Mouse (Mus musculus) CH12.LX (cell line): ENCODE data around the gene Trim9. TPM values are rescaled to one million over a fixed set of nuclear protein-coding genes. Genes with fewer than 3 reads are reported as not detected.

ENCODE experiments used
- DNase-seq: peaks from one replicate; pipeline ENCODE4 v3.0.0-alpha.2; 2013; ENCODE audit errors: extremely low read depth
- H3K27ac ChIP-seq: 2 replicates; pipeline ENCODE4 v1.5.1; 2012; ENCODE audit warnings: low read depth, mild to moderate bottlenecking, control low read depth, moderate library complexity; ENCODE audit not compliant: insufficient read depth
- H3K27me3 ChIP-seq: replicated peaks from 2 replicates; pipeline ENCODE3; 2012; ENCODE audit warnings: inconsistent platforms
- H3K36me3 ChIP-seq, 2 experiments: replicated peaks in 1 of 2; 2 replicates each; pipeline versions ENCODE3 to v1.6.1; 2012; ENCODE audit warnings: inconsistent platforms in 1 of 2, low read length in 1 of 2, mild to moderate bottlenecking in 1 of 2, mixed read lengths in 1 of 2, moderate library complexity in 1 of 2; ENCODE audit not compliant: control insufficient read depth in 1 of 2, insufficient read depth in 1 of 2
- H3K4me1 ChIP-seq, 2 experiments: 2 replicates each; pipeline ENCODE4 v1.6.1; 2012; ENCODE audit warnings: inconsistent platforms in 1 of 2, moderate library complexity in 1 of 2; ENCODE audit not compliant: insufficient read depth in 2 of 2, control insufficient read depth in 1 of 2
- H3K4me2 ChIP-seq: 2 replicates; pipeline ENCODE4 v1.6.1; 2012; ENCODE audit warnings: low read depth, mild to moderate bottlenecking, control low read depth; ENCODE audit not compliant: poor library complexity, insufficient read depth, severe bottlenecking
- H3K4me3 ChIP-seq, 3 experiments: fragments of 150-350 bp in 1 of 3; sonication (generic) in 1 of 3; replicated peaks in 1 of 3; 2 replicates each; pipeline versions ENCODE3 to v1.5.1; 2011 to 2012; ENCODE audit warnings: low read depth in 2 of 3, low read length in 2 of 3, mild to moderate bottlenecking in 2 of 3, moderate library complexity in 2 of 3, control low read depth in 1 of 3, improper control_type of control experiment in 1 of 3, inconsistent platforms in 1 of 3, mixed read lengths in 1 of 3; ENCODE audit not compliant: poor library complexity in 1 of 3
- H3K79me2 ChIP-seq: replicated peaks from 2 replicates; pipeline ENCODE4 v1.6.1; 2012; ENCODE audit warnings: mild to moderate bottlenecking, moderate library complexity; ENCODE audit not compliant: control insufficient read depth, poor library complexity, insufficient read depth, severe bottlenecking; ENCODE audit errors: extremely low read depth
- H3K9ac ChIP-seq: 2 replicates; pipeline ENCODE4 v1.6.1; 2012; ENCODE audit warnings: low read depth, mild to moderate bottlenecking, control low read depth, moderate library complexity; ENCODE audit not compliant: insufficient read depth
- H3K9me3 ChIP-seq: replicated peaks from 2 replicates; pipeline ENCODE3; 2012; ENCODE audit warnings: low read length, inconsistent platforms, mixed read lengths
- CHD1 ChIP-seq: IDR thresholded peaks from 2 replicates; pipeline ENCODE4 v1.6.1; 2012; ENCODE audit warnings: low read depth, low read length, improper control_type of control experiment, inconsistent platforms
- ELF1 ChIP-seq: IDR thresholded peaks from 2 replicates; pipeline ENCODE4 v1.6.1; 2014; ENCODE audit warnings: low read depth, mild to moderate bottlenecking, inconsistent platforms, low read length, improper control_type of control experiment
- ETS1 ChIP-seq: conservative IDR thresholded peaks from 2 replicates; pipeline ENCODE4 v1.6.1; 2012; ENCODE audit warnings: low read depth, mild to moderate bottlenecking, inconsistent platforms, low read length, improper control_type of control experiment, moderate library complexity
- HCFC1 ChIP-seq: IDR thresholded peaks from 2 replicates; pipeline ENCODE4 v1.6.1; 2012; ENCODE audit warnings: low read depth, mild to moderate bottlenecking, inconsistent platforms, low read length, improper control_type of control experiment
- JUN ChIP-seq: IDR thresholded peaks from 2 replicates; pipeline ENCODE4 v1.6.1; 2011; ENCODE audit warnings: low read depth, mild to moderate bottlenecking, low read length, improper control_type of control experiment, moderate library complexity; ENCODE audit not compliant: insufficient read depth
- MAX ChIP-seq: IDR thresholded peaks from 2 replicates; pipeline ENCODE4 v1.6.1; 2011; ENCODE audit warnings: low read length, improper control_type of control experiment
- MAZ ChIP-seq: IDR thresholded peaks from 2 replicates; pipeline ENCODE4 v1.6.1; 2012; ENCODE audit warnings: low read depth, mild to moderate bottlenecking, inconsistent platforms, low read length, improper control_type of control experiment, moderate library complexity
- PAX5 ChIP-seq: IDR thresholded peaks from 2 replicates; pipeline ENCODE4 v1.6.1; 2012; ENCODE audit warnings: low read length, inconsistent platforms, mixed read lengths
- POLR2AphosphoS2 ChIP-seq: IDR thresholded peaks from 2 replicates; pipeline ENCODE4 v1.6.1; 2011; ENCODE audit warnings: low read depth, low read length, improper control_type of control experiment
- RAD21 ChIP-seq: IDR thresholded peaks from 2 replicates; pipeline ENCODE4 v1.6.1; 2011; ENCODE audit warnings: low read depth, mild to moderate bottlenecking, low read length, improper control_type of control experiment, moderate library complexity
- SIN3A ChIP-seq: IDR thresholded peaks from 2 replicates; pipeline ENCODE4 v1.6.1; 2012; ENCODE audit warnings: low read length, improper control_type of control experiment, inconsistent platforms
- TBP ChIP-seq: conservative IDR thresholded peaks from 2 replicates; pipeline ENCODE4 v1.6.1; 2011; ENCODE audit warnings: low read depth, low read length, improper control_type of control experiment
- TCF12 ChIP-seq: IDR thresholded peaks from 2 replicates; pipeline ENCODE4 v1.6.1; 2014; ENCODE audit warnings: low read depth, mild to moderate bottlenecking, inconsistent platforms, low read length, improper control_type of control experiment
- USF1 ChIP-seq: IDR thresholded peaks from 2 replicates; pipeline ENCODE4 v1.6.1; 2014; ENCODE audit warnings: low read depth, mild to moderate bottlenecking, inconsistent platforms, low read length, improper control_type of control experiment
- ZKSCAN1 ChIP-seq: IDR thresholded peaks from 2 replicates; pipeline ENCODE4 v1.6.1; 2012; ENCODE audit warnings: low read depth, inconsistent platforms, low read length, improper control_type of control experiment, borderline replicate concordance
- ZMIZ1 ChIP-seq: IDR thresholded peaks from 2 replicates; pipeline ENCODE4 v1.6.1; 2012; ENCODE audit warnings: low read depth, mild to moderate bottlenecking, inconsistent platforms, low read length, improper control_type of control experiment
- ZNF384 ChIP-seq: IDR thresholded peaks from 2 replicates; pipeline ENCODE4 v1.6.1; 2012; ENCODE audit warnings: low read depth, low read length, improper control_type of control experiment, inconsistent platforms
- dilution Hi-C: fragments of 300-500 bp; cut with MboI; formaldehyde crosslinking; loops from 2 replicates; pipeline ENCODE4 v1.14.3; 2020; ENCODE audit warnings: low sequenced_read_pairs; ENCODE audit not compliant: extremely low pct_unique_long_range_greater_than_20kb, extremely low pct_ligation_motif_present
- in situ Hi-C: fragments of 300-500 bp; cut with MboI; formaldehyde crosslinking; loops from 3 replicates; pipeline ENCODE4 v1.14.3; 2019; ENCODE audit warnings: low sequenced_read_pairs, low pct_ligation_motif_present, low pct_unique_long_range_greater_than_20kb, mixed read lengths
- polyA plus RNA-seq: library from polyadenylated mRNA; unstranded; fragments of >175 nt; gene quantifications from 2 replicates; pipeline ENCODE4 v1.2.1, GENCODE M21; 2012; ENCODE audit warnings: low read depth; ENCODE audit not compliant: insufficient read length
- total RNA-seq, 2 experiments: library from RNA; depleted of rRNA; stranded (reverse); fragments of 300-350 nt in 1 of 2; fragments of >200 nt in 1 of 2; gene quantifications; 2 replicates each; pipeline ENCODE4 v1.2.3; 2012 to 2014

Trim9 gene
- total and polyA plus RNA-seq, 3 experiments: 0.07 TPM; not detected in 2

DNA sequence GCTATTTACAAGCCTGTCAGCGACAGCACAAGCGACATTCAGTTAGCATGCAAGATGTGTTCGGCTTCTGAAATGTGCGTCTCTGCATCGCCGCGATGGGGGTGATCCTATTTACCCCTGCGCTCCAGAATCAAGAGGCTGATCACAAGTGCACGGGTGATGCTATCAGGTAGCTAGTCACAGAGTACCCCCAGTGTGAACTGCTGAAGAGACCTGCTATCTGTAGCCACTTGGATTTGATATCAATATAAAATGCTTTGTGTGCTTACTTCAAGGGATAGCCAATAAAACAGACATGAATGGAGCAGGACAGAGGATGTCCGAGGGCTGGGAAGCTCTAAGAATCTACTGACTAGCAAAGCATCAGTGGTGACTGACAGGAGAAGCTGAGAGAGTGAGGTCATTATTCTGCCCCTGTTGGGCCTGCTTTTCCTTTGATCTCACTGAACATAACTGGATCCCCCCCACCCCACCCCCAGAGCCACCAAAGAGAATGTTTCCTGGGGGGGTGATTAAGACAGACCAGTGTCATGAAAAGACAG lies 97.7 kb downstream of the Trim9 start:
- DNase-seq: no peak
- Histone ChIP-seq H3K9ac (no peak overlapping the region), H3K79me2 (no peaks in the 10 kb centered on the region), H3K4me3 (no peak overlapping the region), H3K4me2 (no peak overlapping the region), H3K27me3 (no peaks in the 10 kb centered on the region), H3K27ac (no peak overlapping the region), H3K36me3 (no peaks in the 10 kb centered on the region), H3K9me3 (no peaks in the 10 kb centered on the region), H3K4me1 (peaks cover 3 to 10% of the 10 kb centered on the region in 2 experiments; a peak in 2 of 4 replicates)
- dilution Hi-C loops (no loop called here), in situ Hi-C loops (loop anchor here (25.0 kb wide), 1 partner anchor 663 kb away; no protein-coding TSS in a partner anchor)
- TF ChIP-seq ELF1: no peak

DNA sequence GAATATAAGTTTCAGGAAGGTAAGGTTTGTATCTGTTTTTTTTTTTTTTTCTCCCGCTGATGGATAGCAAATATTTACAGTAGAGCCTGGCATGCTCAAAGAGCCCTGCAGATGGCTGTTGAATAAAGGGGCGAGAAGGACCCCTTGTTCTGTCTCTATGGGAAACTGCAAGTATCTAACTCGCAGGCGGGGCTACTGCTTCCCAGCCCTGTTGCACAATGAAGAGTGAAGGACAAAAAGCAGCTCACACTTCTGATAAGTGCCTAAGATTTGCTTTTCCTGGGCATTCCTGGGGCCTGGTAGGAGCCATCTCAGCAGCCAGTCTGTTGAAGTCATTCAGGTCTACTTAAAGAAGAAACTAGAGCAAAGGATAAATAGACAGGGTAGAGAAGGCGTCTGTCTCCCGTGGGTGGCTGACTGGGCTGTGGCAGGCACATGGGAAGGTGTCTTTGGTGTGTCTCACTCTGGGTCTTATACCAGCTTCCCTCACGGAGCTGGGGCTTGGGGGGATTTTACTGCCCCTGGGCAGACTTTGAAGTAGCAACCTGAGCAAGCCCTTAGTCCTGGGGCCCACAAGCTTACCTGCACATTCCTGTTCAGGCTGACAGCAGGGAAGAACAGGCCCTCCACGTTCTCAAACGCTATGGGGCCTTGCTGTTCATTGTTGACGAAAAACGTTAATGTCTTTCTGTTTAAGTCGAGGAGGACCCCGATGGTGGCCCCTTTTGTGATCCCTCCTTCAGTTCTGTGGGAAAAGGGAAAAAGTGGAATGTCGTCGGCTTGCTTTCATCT lies 99.5 kb downstream of the Trim9 start:
- Histone ChIP-seq H3K4me3 (no peak overlapping the region), H3K36me3 (no peaks in the 10 kb centered on the region), H3K27ac (no peak overlapping the region), H3K4me1 (peaks cover 3 to 12% of the 10 kb centered on the region in 2 experiments; a peak in 2 of 4 replicates), H3K9me3 (no peaks in the 10 kb centered on the region), H3K4me2 (no peak overlapping the region), H3K9ac (no peak overlapping the region), H3K27me3 (no peaks in the 10 kb centered on the region)
- no peak for DNase-seq
- TF ChIP-seq RAD21 (no peak), SIN3A (no peak), PAX5 (no peak), ZMIZ1 (no peak), CHD1 (no peak), HCFC1 (no peak), USF1 (no peak), ZKSCAN1 (no peak), POLR2AphosphoS2 (no peak), MAX (no peak), ZNF384 (no peak), ETS1 (no peak), TBP (no peak), TCF12 (no peak), JUN (no peak), MAZ (no peak)
- TF ChIP-seq, all 38 proteins: peak for 0
- in situ Hi-C loops (loop anchor here (25.0 kb wide), 1 partner anchor 664 kb away; no protein-coding TSS in a partner anchor), dilution Hi-C loops (no loop called here)
- H3K79me2 ChIP-seq: no peaks in the 10 kb centered on the region
